Mouse (Mus musculus) lung, embryonic 14.5 days (tissue): ENCODE measurements around the gene Tmem35b. TPM values are rescaled to one million over a fixed set of nuclear protein-coding genes. Genes with fewer than 3 reads are reported as not detected.
"Not testable (repeated sequence)": the region's sequence is repeated elsewhere in the genome, so short reads cannot be mapped to it uniquely, and the experiment has no call there.

Experiments
- ATAC-seq: fragments of 200-750 bp; cut with Nextera tagmentation; 2 replicates; pipeline ENCODE4 v1.8.0; 2017; ENCODE audit warnings: mild to moderate bottlenecking, moderate TSS enrichment, moderate library complexity; ENCODE audit not compliant: insufficient read depth
- DNase-seq: peaks from one replicate; pipeline ENCODE4 v3.0.0-alpha.2; 2015
- H3K27ac ChIP-seq: fragments of 300-500 bp; sonication (generic); 2 replicates; pipeline ENCODE4 v1.5.1; 2014; ENCODE audit warnings: low read depth, mild to moderate bottlenecking, moderate library complexity
- H3K27me3 ChIP-seq: fragments of 300-500 bp; sonication (generic); 2 replicates; pipeline ENCODE4 v1.6.1; 2014; ENCODE audit warnings: low read length, control low read depth; ENCODE audit not compliant: insufficient read depth
- H3K36me3 ChIP-seq: fragments of 300-500 bp; sonication (generic); 2 replicates; pipeline ENCODE4 v1.6.1; 2014; ENCODE audit warnings: control low read depth; ENCODE audit not compliant: insufficient read depth
- H3K4me1 ChIP-seq: fragments of 300-500 bp; sonication (generic); 2 replicates; pipeline ENCODE4 v1.6.1; 2014; ENCODE audit warnings: antibody characterized with exemption, control low read depth; ENCODE audit not compliant: insufficient read depth
- H3K4me2 ChIP-seq: fragments of 300-500 bp; sonication (generic); 2 replicates; pipeline ENCODE4 v1.6.1; 2014; ENCODE audit warnings: mild to moderate bottlenecking
- H3K4me3 ChIP-seq: fragments of 300-500 bp; sonication (generic); 2 replicates; pipeline ENCODE4 v1.5.1; 2014; ENCODE audit warnings: low read depth, low read length
- H3K9ac ChIP-seq: fragments of 300-500 bp; sonication (generic); 2 replicates; pipeline ENCODE4 v1.6.1; 2014
- H3K9me3 ChIP-seq: fragments of 300-500 bp; sonication (generic); 2 replicates; pipeline ENCODE4 v1.6.1; 2016; ENCODE audit warnings: low read depth, low read length, control low read depth
- CTCF ChIP-seq: IDR thresholded peaks from 2 replicates; pipeline ENCODE4 v1.5.1; 2016; ENCODE audit warnings: antibody characterized with exemption, low read depth
- WGBS: fragments of 180-500 bp; shearing (Covaris S2); extraction: QIAGEN DNeasy Blood & Tissue Kit; methylation state at CpG from one replicate; pipeline ENCODE4 v1.1.7; 2014; 5-methylcytosine and 5-hydroxymethylcytosine counted together
- polyA plus RNA-seq: library from polyadenylated mRNA; unstranded; fragments of >200 nt; fragmentation: Nextera tagmentation; extraction: Ambion mirVana; gene quantifications from 2 replicates; pipeline ENCODE4 v1.2.1, GENCODE M21; 2014

Gene Tmem35b
- polyA plus RNA-seq, 1 experiment from 2014 or later, result 13.1 TPM

GRCm38 (mm10) chr4:127095090-127095489, 28.4 kb upstream of the Tmem35b start:
- Histone ChIP-seq H3K9ac (no peak overlapping the region), H3K4me2 (no peak overlapping the region), H3K4me3 (no peak overlapping the region), H3K27ac (no peak overlapping the region), H3K36me3 (0 out of 2 replicates have a peak, but pooled peaks cover 3% of the 10 kb centered on the region), H3K27me3 (no peaks in the 10 kb centered on the region), H3K9me3 (no peaks in the 10 kb centered on the region), H3K4me1 (no peaks in the 10 kb centered on the region)
- TF ChIP-seq CTCF, result no peak
- ATAC-seq (no peak), DNase-seq (no peak)
- 82% methylated on average over 4 of the region's 4 CpGs for WGBS

GRCm38 (mm10) chr4:127099552-127099951, 23.9 kb upstream of the Tmem35b start:
- not testable (repeated sequence) for H3K9me3 ChIP-seq, H3K27me3 ChIP-seq

GRCm38 (mm10) chr4:127107566-127107965, 15.9 kb upstream of the Tmem35b start:
- H3K36me3 ChIP-seq, result peaks cover 15% of the 10 kb centered on the region; the same call in 1 of the 2 replicates
- H3K27me3 ChIP-seq, result no peaks in the 10 kb centered on the region
- no peak overlapping the region for H3K9ac ChIP-seq
- no peak for ATAC-seq
- H3K4me1 ChIP-seq, result no peaks in the 10 kb centered on the region
- H3K4me3 ChIP-seq, result no peak overlapping the region
- TF ChIP-seq CTCF, result no peak
- no peak overlapping the region for H3K4me2 ChIP-seq
- H3K9me3 ChIP-seq, result no peaks in the 10 kb centered on the region
- no peak for DNase-seq
- WGBS, result 95% methylated on average over 4 of the region's 4 CpGs
- H3K27ac ChIP-seq, result no peak overlapping the region

More at GRCm38 (mm10) chr4:127099552-127099951, 23.9 kb upstream of the Tmem35b start:
- ATAC-seq, H3K4me1 ChIP-seq, H3K4me3 ChIP-seq, H3K4me2 ChIP-seq, H3K27ac ChIP-seq, H3K9ac ChIP-seq, DNase-seq, H3K36me3 ChIP-seq: not testable (repeated sequence)
- 94% methylated on average over 1 of the region's 2 CpGs for WGBS

- Histone ChIP-seq H3K4me2 (no peak overlapping the region), H3K27me3 (no peaks in the 10 kb centered on the region), H3K9ac (no peak overlapping the region), H3K4me3 (no peak overlapping the region), H3K27ac (no peak overlapping the region), H3K9me3 (no peaks in the 10 kb centered on the region), H3K36me3 (peaks cover 12% of the 10 kb centered on the region; the same call in 1 of the 2 replicates), H3K4me1 (no peaks in the 10 kb centered on the region)
- DNase-seq, result peak; percentile 15
- no peak for TF ChIP-seq CTCF
- WGBS, result 47% methylated on average over 4 of the region's 4 CpGs
- ATAC-seq, result no peak
Observed at GRCm38 (mm10) chr4:127110570-127110969, 12.9 kb upstream of the Tmem35b start.

- Histone ChIP-seq H3K9ac (no peak overlapping the region), H3K27ac (no peak overlapping the region), H3K27me3 (no peaks in the 10 kb centered on the region), H3K4me2 (no peak overlapping the region), H3K4me3 (no peak overlapping the region), H3K36me3 (no peaks in the 10 kb centered on the region), H3K9me3 (no peaks in the 10 kb centered on the region), H3K4me1 (no peaks in the 10 kb centered on the region)
- no peak for DNase-seq
- no peak for ATAC-seq
- WGBS, result 84% methylated on average over 1 of the region's 1 CpGs
- no peak for TF ChIP-seq CTCF
Observed at GRCm38 (mm10) chr4:127124331-127124730, 840 bp downstream of the Tmem35b start.

- no peak for TF ChIP-seq CTCF
- Histone ChIP-seq H3K4me2 (peak overlapping the region; percentile 90), H3K4me1 (no peaks in the 10 kb centered on the region), H3K27ac (0 out of 2 replicates have a peak overlapping the region, but pooled peaks have one; percentile 19), H3K9ac (peak overlapping the region; percentile 72), H3K4me3 (peak overlapping the region; percentile 56), H3K36me3 (no peaks in the 10 kb centered on the region), H3K9me3 (no peaks in the 10 kb centered on the region), H3K27me3 (no peaks in the 10 kb centered on the region)
- ATAC-seq (peak; percentile 99), DNase-seq (peak; percentile 97)
- WGBS, result 1% methylated on average over 35 of the region's 35 CpGs
Observed at GRCm38 (mm10) chr4:127125834-127126463, 2.5 kb downstream of the Tmem35b start.

GRCm38 (mm10) chr4:127134687-127135086, 11.2 kb downstream of the Tmem35b start:
- 38% methylated on average over 1 of the region's 1 CpGs for WGBS
- Histone ChIP-seq H3K4me2 (no peak overlapping the region), H3K9me3 (no peaks in the 10 kb centered on the region), H3K9ac (no peak overlapping the region), H3K27me3 (no peaks in the 10 kb centered on the region), H3K4me3 (no peak overlapping the region), H3K27ac (no peak overlapping the region), H3K36me3 (no peaks in the 10 kb centered on the region), H3K4me1 (no peaks in the 10 kb centered on the region)
- TF ChIP-seq CTCF, result no peak
- ATAC-seq (no peak), DNase-seq (no peak)
